Mouse (Mus musculus) erythroblast, adult 5-6 weeks (primary cell): ENCODE results near the gene Myadml2. TPM values are rescaled to one million over a fixed set of nuclear protein-coding genes. Genes with fewer than 3 reads are reported as not detected.
"Not testable (repeated sequence)": the region's sequence is repeated elsewhere in the genome, so short reads cannot be mapped to it uniquely, and the experiment has no call there.

Experiments
- ATAC-seq: replicated peaks from 2 replicates; pipeline ENCODE4 v1.8.0; 2016; ENCODE audit warnings: moderate number of reproducible peaks, mild to moderate bottlenecking, moderate TSS enrichment, inconsistent platforms; ENCODE audit not compliant: poor library complexity, low FRiP score, severe bottlenecking
- total RNA-seq, 2 experiments: library from RNA; stranded (forward) in 1 of 2; stranded (reverse) in 1 of 2; fragments of 150-400 nt in 1 of 2; fragments of 200-764, 138-1000 nt in 1 of 2; gene quantifications; 2 replicates each; pipeline versions ENCODE4 v1.2.3 to v1.2.4; 2015 to 2017; ENCODE audit warnings: low replicate concordance in 2 of 2

Gene Myadml2
- total RNA-seq (2015; ENCODE audit: low replicate concordance) (not detected in 2 replicates), total RNA-seq (2017; ENCODE audit: low replicate concordance) (not detected in 2 replicates)

GRCm38 (mm10) chr11:120648001-120648476 is at the start of gene Myadml2:
Gene Myadml2 (minus strand): TSS chr11:120648158.
- ATAC-seq, result no peak

- no peak for ATAC-seq
These were observed 49.8 kb upstream of the Myadml2 start for GRCm38 (mm10) chr11:120697741-120698140.

- no peak for ATAC-seq
These were observed 48.6 kb upstream of the Myadml2 start for GRCm38 (mm10) chr11:120696568-120696967.

GRCm38 (mm10) chr11:120695641-120696040 is 47.7 kb upstream of the Myadml2 start:
- no peak for ATAC-seq

GRCm38 (mm10) chr11:120695184-120695583 is 47.2 kb upstream of the Myadml2 start:
- no peak for ATAC-seq

GRCm38 (mm10) chr11:120693461-120693860 is 45.5 kb upstream of the Myadml2 start:
- no peak for ATAC-seq

- ATAC-seq, result no peak
These were observed 44.6 kb upstream of the Myadml2 start for GRCm38 (mm10) chr11:120692471-120693011.

- ATAC-seq, result no peak
These were observed 41.4 kb upstream of the Myadml2 start for GRCm38 (mm10) chr11:120689365-120689764.

- no peak for ATAC-seq
These were observed 38.8 kb upstream of the Myadml2 start for GRCm38 (mm10) chr11:120686650-120687272.

GRCm38 (mm10) chr11:120684660-120685059 is 36.7 kb upstream of the Myadml2 start:
- ATAC-seq, result no peak

- ATAC-seq, result no peak
These were observed 36.1 kb upstream of the Myadml2 start for GRCm38 (mm10) chr11:120684086-120684485.

- no peak for ATAC-seq
These were observed 35.6 kb upstream of the Myadml2 start for GRCm38 (mm10) chr11:120683536-120683935.

- no peak for ATAC-seq
These were observed 34.7 kb upstream of the Myadml2 start for GRCm38 (mm10) chr11:120682683-120683082.

GRCm38 (mm10) chr11:120679909-120680308 is 32.0 kb upstream of the Myadml2 start:
- peak; percentile 69 for ATAC-seq

GRCm38 (mm10) chr11:120676951-120677350 is 29.0 kb upstream of the Myadml2 start:
- ATAC-seq, result no peak

- not testable (repeated sequence) for ATAC-seq
These were observed 27.9 kb upstream of the Myadml2 start for GRCm38 (mm10) chr11:120675875-120676274.

GRCm38 (mm10) chr11:120673594-120674122 is 25.7 kb upstream of the Myadml2 start:
- ATAC-seq, result no peak; the same call in none of the 2 replicates

- peak; percentile 93 for ATAC-seq
These were observed 25.0 kb upstream of the Myadml2 start, which contains the start of gene Aspscr1 for GRCm38 (mm10) chr11:120672687-120673593. Gene Aspscr1 (plus strand): TSS chr11:120672973.

GRCm38 (mm10) chr11:120666617-120667016 is 18.7 kb upstream of the Myadml2 start:
- no peak for ATAC-seq

- no peak for ATAC-seq
These were observed 17.4 kb upstream of the Myadml2 start for GRCm38 (mm10) chr11:120665406-120665805.
